Mouse (Mus musculus) limb, embryonic 14.5 days (tissue): ENCODE results near the gene Kcnk5. TPM values are rescaled to one million over a fixed set of nuclear protein-coding genes. Genes with fewer than 3 reads are reported as not detected.

Experiments
- ATAC-seq: fragments of 200-750 bp; cut with Nextera tagmentation; 2 replicates; pipeline ENCODE4 v1.8.0; 2017; ENCODE audit warnings: low read depth, moderate number of reproducible peaks, moderate TSS enrichment; ENCODE audit not compliant: low FRiP score
- DNase-seq: peaks from one replicate; pipeline ENCODE4 v3.0.0-alpha.2; 2015; ENCODE audit warnings: low spot score
- H3K27ac ChIP-seq: fragments of 300-500 bp; sonication (generic); replicated peaks from 2 replicates; pipeline ENCODE4 v1.5.1; 2014; ENCODE audit warnings: low read depth, mild to moderate bottlenecking, low read length, moderate library complexity, mixed read lengths
- H3K27me3 ChIP-seq: fragments of 300-500 bp; sonication (generic); 2 replicates; pipeline ENCODE4 v1.6.1; 2014; ENCODE audit warnings: low read length, mixed read lengths; ENCODE audit not compliant: control insufficient read depth, insufficient read depth
- H3K36me3 ChIP-seq: fragments of 300-500 bp; sonication (generic); 2 replicates; pipeline ENCODE4 v1.6.1; 2014; ENCODE audit warnings: mild to moderate bottlenecking, low read length, moderate library complexity, mixed read lengths; ENCODE audit not compliant: control insufficient read depth, insufficient read depth
- H3K4me1 ChIP-seq: fragments of 300-500 bp; sonication (generic); 2 replicates; pipeline ENCODE4 v1.6.1; 2014; ENCODE audit warnings: antibody characterized with exemption, low read length, mixed read lengths; ENCODE audit not compliant: control insufficient read depth, insufficient read depth
- H3K4me2 ChIP-seq: fragments of 300-500 bp; sonication (generic); replicated peaks from 2 replicates; pipeline ENCODE4 v1.6.1; 2014; ENCODE audit warnings: low read depth, mild to moderate bottlenecking, low read length, moderate library complexity; ENCODE audit not compliant: severe bottlenecking
- H3K4me3 ChIP-seq: fragments of 300-500 bp; sonication (generic); replicated peaks from 2 replicates; pipeline ENCODE4 v1.5.1; 2014; ENCODE audit warnings: low read length
- H3K9ac ChIP-seq: fragments of 300-500 bp; sonication (generic); 2 replicates; pipeline ENCODE4 v1.6.1; 2014; ENCODE audit warnings: mild to moderate bottlenecking, low read depth, low read length, moderate library complexity; ENCODE audit not compliant: severe bottlenecking
- H3K9me3 ChIP-seq: fragments of 300-500 bp; sonication (generic); 2 replicates; pipeline ENCODE4 v1.6.1; 2016; ENCODE audit warnings: low read length; ENCODE audit not compliant: control insufficient read depth
- POLR2A ChIP-seq: fragments of 200-500 bp; IDR thresholded peaks from 2 replicates; pipeline ENCODE4 v1.8.0; 2012; ENCODE audit warnings: inconsistent platforms, mild to moderate bottlenecking, moderate library complexity, borderline replicate concordance; ENCODE audit not compliant: insufficient read depth, insufficient read length; ENCODE audit errors: extremely low read depth
- WGBS: fragments of 180-500 bp; shearing (Covaris S2); extraction: QIAGEN DNeasy Blood & Tissue Kit; methylation state at CpG from one replicate; pipeline ENCODE4 v1.1.7; 2014; 5-methylcytosine and 5-hydroxymethylcytosine counted together
- polyA plus RNA-seq, 2 experiments: library from polyadenylated mRNA; depleted of rRNA in 1 of 2; stranded (reverse) in 1 of 2; unstranded in 1 of 2; fragments of >200 nt; fragmentation: Nextera tagmentation in 1 of 2; extraction: Ambion mirVana in 1 of 2; gene quantifications; 2 replicates each; pipeline versions ENCODE4 v1.2.1 to v1.2.3; 2012 to 2014

The Kcnk5 gene
- polyA plus RNA-seq, 2 experiments = 4.1 to 5.5 TPM

GRCm38 (mm10) chr14:20093493-20093892, 88.1 kb downstream of the Kcnk5 start:
- Histone ChIP-seq H3K27ac (no peak overlapping the region), H3K9ac (no peak overlapping the region), H3K9me3 (no peaks in the 10 kb centered on the region), H3K4me1 (no peaks in the 10 kb centered on the region), H3K4me3 (no peak overlapping the region), H3K36me3 (no peaks in the 10 kb centered on the region), H3K4me2 (no peak overlapping the region), H3K27me3 (no peaks in the 10 kb centered on the region)
- no peak for TF ChIP-seq POLR2A
- DNase-seq (peak; percentile 84), ATAC-seq (no peak)
- WGBS = 17% methylated on average over 7 of the region's 7 CpGs

Other genes with a start within 250 kb of the Kcnk5 start
- gene Gng2, start 204.2 kb downstream of the Kcnk5 start, polyA plus RNA-seq (2012; rRNA removed) = 39.0 and 40.5 TPM in 2 replicates
- 52.3 and 67.7 TPM in 2 replicates for gene Gng2, start 204.2 kb downstream of the Kcnk5 start, polyA plus RNA-seq (2014; fragmentation: Nextera tagmentation; extraction: Ambion mirVana)
- gene Saysd1, start 43.3 kb downstream of the Kcnk5 start, polyA plus RNA-seq (2012; rRNA removed) = 8.9 and 9.7 TPM in 2 replicates
- 14.1 and 15.6 TPM in 2 replicates for gene Saysd1, start 43.3 kb downstream of the Kcnk5 start, polyA plus RNA-seq (2014; fragmentation: Nextera tagmentation; extraction: Ambion mirVana)
- gene Kcnk16, start 87.4 kb upstream of the Kcnk5 start, polyA plus RNA-seq (2012; rRNA removed) = not detected in 2 replicates
- not detected in 2 replicates for gene Kcnk16, start 87.4 kb upstream of the Kcnk5 start, polyA plus RNA-seq (2014; fragmentation: Nextera tagmentation; extraction: Ambion mirVana)
- gene Nudt13, start 112.9 kb upstream of the Kcnk5 start, polyA plus RNA-seq (2012; rRNA removed) = 23.4 and 30.0 TPM in 2 replicates
- 14.1 and 14.3 TPM in 2 replicates for gene Nudt13, start 112.9 kb upstream of the Kcnk5 start, polyA plus RNA-seq (2014; fragmentation: Nextera tagmentation; extraction: Ambion mirVana)
- gene Ecd, start 166.3 kb upstream of the Kcnk5 start, polyA plus RNA-seq (2012; rRNA removed) = 30.6 and 31.0 TPM in 2 replicates
- gene Ecd, start 166.3 kb upstream of the Kcnk5 start, polyA plus RNA-seq (2014; fragmentation: Nextera tagmentation; extraction: Ambion mirVana) = 46.4 and 52.4 TPM in 2 replicates
- 49.3 and 53.5 TPM in 2 replicates for gene Fam149b, start 166.4 kb upstream of the Kcnk5 start, polyA plus RNA-seq (2012; rRNA removed)
- gene Fam149b, start 166.4 kb upstream of the Kcnk5 start, polyA plus RNA-seq (2014; fragmentation: Nextera tagmentation; extraction: Ambion mirVana) = 38.9 and 45.5 TPM in 2 replicates
- 104 and 132 TPM in 2 replicates for gene Dnajc9, start 207.1 kb upstream of the Kcnk5 start, polyA plus RNA-seq (2012; rRNA removed)
- gene Dnajc9, start 207.1 kb upstream of the Kcnk5 start, polyA plus RNA-seq (2014; fragmentation: Nextera tagmentation; extraction: Ambion mirVana) = 151 and 152 TPM in 2 replicates
- gene Mrps16, start 211.8 kb upstream of the Kcnk5 start, polyA plus RNA-seq (2012; rRNA removed) = 62.9 and 63.5 TPM in 2 replicates
- gene Mrps16, start 211.8 kb upstream of the Kcnk5 start, polyA plus RNA-seq (2014; fragmentation: Nextera tagmentation; extraction: Ambion mirVana) = 99.0 and 99.7 TPM in 2 replicates